Mouse (Mus musculus) c-Kit-positive CD71-positive TER-119-negative erythroid progenitor cells, embryonic 14.5 days (primary cell): ENCODE data around the gene March1.

ENCODE experiments used
- DNase-seq: peaks from one replicate; pipeline ENCODE4 v3.0.0-alpha.2; 2013; ENCODE audit warnings: low read depth

The March1 gene

DNA sequence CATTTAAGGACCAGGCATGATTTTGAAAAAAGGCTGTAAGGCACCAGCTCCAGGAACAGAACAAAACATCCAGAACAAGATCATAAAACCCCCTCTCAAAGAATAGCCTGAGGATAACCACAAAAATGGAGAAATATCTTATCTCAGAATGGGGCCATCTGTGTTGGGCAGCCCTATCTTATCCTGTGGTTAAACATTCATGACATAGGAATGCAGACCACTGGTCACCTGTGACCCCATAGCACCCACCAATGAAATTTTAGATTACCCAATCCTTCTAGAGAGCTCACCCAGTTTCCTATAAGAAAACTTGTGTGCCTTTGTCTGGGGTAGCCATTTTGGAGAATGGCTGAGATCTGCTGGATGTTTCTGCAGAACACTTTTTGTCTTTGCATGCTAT, 902.9 kb downstream of the March1 start:
- DNase-seq = no peak
